Mouse (Mus musculus): Measurements from ENCODE around the gene Msh5. TPM values are rescaled to one million over a fixed set of nuclear protein-coding genes. Genes with fewer than 3 reads are reported as not detected.
"Not testable (repeated sequence)": the region's sequence is repeated elsewhere in the genome, so short reads cannot be mapped to it uniquely, and the experiment has no call there.

Msh5 gene
- polyA plus RNA-seq, 1 experiment from 2014 or later = 0.50 TPM

- Histone ChIP-seq H3K4me3 (ENCODE audit: inconsistent target) (no peak overlapping the region), H3K79me2 (ENCODE audit: inconsistent target) (no peaks in the 10 kb centered on the region), H3K36me3 (ENCODE audit: inconsistent target) (peaks cover 49% of the 10 kb centered on the region), H3K27ac (no peak overlapping the region)
- WGBS (ENCODE audit: missing documents) = 93% methylated on average over 16 of the region's 16 CpGs
These were observed 31.2 kb downstream of the Msh5 start for GRCm38 (mm10) chr17:35015296-35015695.

GRCm38 (mm10) chr17:35013221-35013620 is 33.3 kb downstream of the Msh5 start:
- Histone ChIP-seq H3K27ac (no peak overlapping the region), H3K79me2 (ENCODE audit: inconsistent target) (no peaks in the 10 kb centered on the region), H3K36me3 (ENCODE audit: inconsistent target) (peaks cover 57% of the 10 kb centered on the region), H3K4me3 (ENCODE audit: inconsistent target) (no peak overlapping the region)
- WGBS (ENCODE audit: missing documents) = 88% methylated on average over 6 of the region's 6 CpGs

- 92% methylated on average over 13 of the region's 13 CpGs for WGBS (ENCODE audit: missing documents)
- no peak overlapping the region for H3K4me3 ChIP-seq (ENCODE audit: inconsistent target)
These were observed 34.1 kb downstream of the Msh5 start for GRCm38 (mm10) chr17:35012430-35012829.

GRCm38 (mm10) chr17:35011440-35011839 is 35.1 kb downstream of the Msh5 start:
- Histone ChIP-seq H3K79me2 (ENCODE audit: inconsistent target) (no peaks in the 10 kb centered on the region), H3K27ac (no peak overlapping the region), H3K36me3 (ENCODE audit: inconsistent target) (peaks cover 57% of the 10 kb centered on the region), H3K4me3 (ENCODE audit: inconsistent target) (no peak overlapping the region)
- WGBS (ENCODE audit: missing documents) = 99% methylated on average over 8 of the region's 8 CpGs

More at GRCm38 (mm10) chr17:35012430-35012829, 34.1 kb downstream of the Msh5 start:
- peaks cover 57% of the 10 kb centered on the region for H3K36me3 ChIP-seq (ENCODE audit: inconsistent target)
- H3K27ac ChIP-seq = no peak overlapping the region
- H3K79me2 ChIP-seq (ENCODE audit: inconsistent target) = no peaks in the 10 kb centered on the region

GRCm38 (mm10) chr17:35009586-35009985 is 37.0 kb downstream of the Msh5 start:
- Histone ChIP-seq H3K4me3 (ENCODE audit: inconsistent target) (no peak overlapping the region), H3K36me3 (ENCODE audit: inconsistent target) (peaks cover 60% of the 10 kb centered on the region), H3K27ac (no peak overlapping the region), H3K79me2 (ENCODE audit: inconsistent target) (peaks cover 7% of the 10 kb centered on the region; the same call in 1 of the 2 replicates)
- 88% methylated on average over 7 of the region's 7 CpGs for WGBS (ENCODE audit: missing documents)

- WGBS (ENCODE audit: missing documents) = 72% methylated on average over 7 of the region's 7 CpGs
These were observed 39.1 kb downstream of the Msh5 start for GRCm38 (mm10) chr17:35007387-35007991.

GRCm38 (mm10) chr17:35005902-35006301 is 40.6 kb downstream of the Msh5 start:
- Histone ChIP-seq H3K36me3 (ENCODE audit: inconsistent target) (peaks cover 26% of the 10 kb centered on the region), H3K79me2 (ENCODE audit: inconsistent target) (peaks cover 32% of the 10 kb centered on the region)
- H3K27ac ChIP-seq; H3K4me3 ChIP-seq (ENCODE audit: inconsistent target): not testable (repeated sequence)
- WGBS (ENCODE audit: missing documents) = 94% methylated on average over 4 of the region's 5 CpGs

More at GRCm38 (mm10) chr17:35007387-35007991, 39.1 kb downstream of the Msh5 start:
- H3K4me3 ChIP-seq (ENCODE audit: inconsistent target) = no peak overlapping the region
- peaks cover 28% of the 10 kb centered on the region for H3K79me2 ChIP-seq (ENCODE audit: inconsistent target)
- no peak overlapping the region for H3K27ac ChIP-seq
- H3K36me3 ChIP-seq (ENCODE audit: inconsistent target) = peaks cover 42% of the 10 kb centered on the region

GRCm38 (mm10) chr17:35005158-35005557 is 41.4 kb downstream of the Msh5 start:
- peaks cover 20% of the 10 kb centered on the region; the same call in 1 of the 2 replicates for H3K36me3 ChIP-seq (ENCODE audit: inconsistent target)
- WGBS (ENCODE audit: missing documents) = 94% methylated on average over 10 of the region's 10 CpGs
- no peak overlapping the region for H3K27ac ChIP-seq
- no peak overlapping the region for H3K4me3 ChIP-seq (ENCODE audit: inconsistent target)
- peaks cover 32% of the 10 kb centered on the region for H3K79me2 ChIP-seq (ENCODE audit: inconsistent target)

GRCm38 (mm10) chr17:35004075-35004717 is 42.3 kb downstream of the Msh5 start:
- Histone ChIP-seq H3K27ac (no peak overlapping the region), H3K79me2 (ENCODE audit: inconsistent target) (peaks cover 41% of the 10 kb centered on the region), H3K4me3 (ENCODE audit: inconsistent target) (no peak overlapping the region), H3K36me3 (ENCODE audit: inconsistent target) (peaks cover 13% of the 10 kb centered on the region; the same call in 1 of the 2 replicates)
- WGBS (ENCODE audit: missing documents) = 97% methylated on average over 13 of the region's 17 CpGs

- Histone ChIP-seq H3K27ac (peak overlapping the region; percentile 21; the same call in 1 of the 2 replicates), H3K4me3 (ENCODE audit: inconsistent target) (no peak overlapping the region), H3K36me3 (ENCODE audit: inconsistent target) (peaks cover 13% of the 10 kb centered on the region; the same call in 1 of the 2 replicates), H3K79me2 (ENCODE audit: inconsistent target) (peaks cover 50% of the 10 kb centered on the region)
- WGBS (ENCODE audit: missing documents) = 43% methylated on average over 9 of the region's 9 CpGs
These were observed 43.3 kb downstream of the Msh5 start for GRCm38 (mm10) chr17:35003022-35003838.

- 3% methylated on average over 12 of the region's 12 CpGs for WGBS (ENCODE audit: missing documents)
- H3K36me3 ChIP-seq (ENCODE audit: inconsistent target) = peaks cover 13% of the 10 kb centered on the region; the same call in 1 of the 2 replicates
These were observed 44.2 kb downstream of the Msh5 start for GRCm38 (mm10) chr17:35002153-35002865.

GRCm38 (mm10) chr17:35001452-35002152 is 44.9 kb downstream of the Msh5 start:
- 1% methylated on average over 35 of the region's 35 CpGs for WGBS (ENCODE audit: missing documents)
- Histone ChIP-seq H3K27ac (peak overlapping the region; percentile 70), H3K79me2 (ENCODE audit: inconsistent target) (peaks cover 67% of the 10 kb centered on the region), H3K36me3 (ENCODE audit: inconsistent target) (peaks cover 13% of the 10 kb centered on the region; the same call in 1 of the 2 replicates), H3K4me3 (ENCODE audit: inconsistent target) (peak overlapping the region; percentile 40)

More at GRCm38 (mm10) chr17:35002153-35002865, 44.2 kb downstream of the Msh5 start:
- H3K27ac ChIP-seq = peak overlapping the region; percentile 70
- peak overlapping the region; percentile 40 for H3K4me3 ChIP-seq (ENCODE audit: inconsistent target)
- peaks cover 60% of the 10 kb centered on the region for H3K79me2 ChIP-seq (ENCODE audit: inconsistent target)

GRCm38 (mm10) chr17:35000717-35001451 is 45.7 kb downstream of the Msh5 start, which contains the start of gene Vars:
Gene Vars, plus strand, starts transcription at chr17:35000987.
- under 1% methylated on average over 77 of the region's 83 CpGs for WGBS (ENCODE audit: missing documents)
- Histone ChIP-seq H3K4me3 (ENCODE audit: inconsistent target) (peak within 1 kb of the TSS; percentile 72), H3K36me3 (ENCODE audit: inconsistent target) (peaks cover 13% of the 10 kb centered on the region; the same call in 1 of the 2 replicates), H3K79me2 (ENCODE audit: inconsistent target) (peaks cover 69% of the 10 kb centered on the region), H3K27ac (peak within 1 kb of the TSS; percentile 94)
